Mouse (Mus musculus) liver, postnatal 0 days (tissue): ENCODE measurements at regions not wholly inside any gene's neighbourhood (a gene's known extent, or its start where the extent isn't known, plus 50 kb on each side); places are given as distances from the start of the nearest gene placed in this dataset.

Experiments used
- CTCF ChIP-seq: sonication (generic); IDR thresholded peaks from 2 replicates; pipeline ENCODE4 v1.5.1; 2016; ENCODE audit warnings: antibody characterized with exemption, low read depth
- EP300 ChIP-seq: IDR thresholded peaks from 2 replicates; pipeline ENCODE4 v1.6.1; 2016; ENCODE audit warnings: antibody characterized with exemption, low read depth, mild to moderate bottlenecking

GRCm38 (mm10) chr5:150891262-150891940, 61.0 kb upstream of the Kl start:
- TF ChIP-seq CTCF (no peak), EP300 (no peak)
